Mouse (Mus musculus): Measurements from ENCODE around the gene Ptov1. TPM values are rescaled to one million over a fixed set of nuclear protein-coding genes. Genes with fewer than 3 reads are reported as not detected.

Ptov1 gene
- polyA plus RNA-seq, 1 experiment from 2014 or later, result 454 TPM

- Histone ChIP-seq H3K4me1 (replicated peaks; ENCODE audit: control insufficient read depth, insufficient read depth, low read length) (peaks cover 13% of the 10 kb centered on the region; the same call in 1 of the 2 replicates), H3K9ac (no peak overlapping the region), H3K4me3 (replicated peaks; ENCODE audit: low read length) (no peak overlapping the region), H3K27me3 (ENCODE audit: control insufficient read depth, insufficient read depth, low read length) (no peaks in the 10 kb centered on the region), H3K4me2 (replicated peaks) (no peak overlapping the region), H3K36me3 (replicated peaks; ENCODE audit: control insufficient read depth, insufficient read depth) (peaks cover under 1% of the 10 kb centered on the region; the same call in 1 of the 2 replicates), H3K9me3 (ENCODE audit: control insufficient read depth, low read length) (no peaks in the 10 kb centered on the region), H3K27ac (no peak overlapping the region)
- WGBS, result 32% methylated on average over 7 of the region's 7 CpGs
- no peak; the same call in 1 of the 2 replicates for ATAC-seq (ENCODE audit: low FRiP score)
- no peak for DNase-seq (ENCODE audit: low spot score)
Observed at GRCm38 (mm10) chr7:44823409-44823808, 46.2 kb downstream of the Ptov1 start.

DNA sequence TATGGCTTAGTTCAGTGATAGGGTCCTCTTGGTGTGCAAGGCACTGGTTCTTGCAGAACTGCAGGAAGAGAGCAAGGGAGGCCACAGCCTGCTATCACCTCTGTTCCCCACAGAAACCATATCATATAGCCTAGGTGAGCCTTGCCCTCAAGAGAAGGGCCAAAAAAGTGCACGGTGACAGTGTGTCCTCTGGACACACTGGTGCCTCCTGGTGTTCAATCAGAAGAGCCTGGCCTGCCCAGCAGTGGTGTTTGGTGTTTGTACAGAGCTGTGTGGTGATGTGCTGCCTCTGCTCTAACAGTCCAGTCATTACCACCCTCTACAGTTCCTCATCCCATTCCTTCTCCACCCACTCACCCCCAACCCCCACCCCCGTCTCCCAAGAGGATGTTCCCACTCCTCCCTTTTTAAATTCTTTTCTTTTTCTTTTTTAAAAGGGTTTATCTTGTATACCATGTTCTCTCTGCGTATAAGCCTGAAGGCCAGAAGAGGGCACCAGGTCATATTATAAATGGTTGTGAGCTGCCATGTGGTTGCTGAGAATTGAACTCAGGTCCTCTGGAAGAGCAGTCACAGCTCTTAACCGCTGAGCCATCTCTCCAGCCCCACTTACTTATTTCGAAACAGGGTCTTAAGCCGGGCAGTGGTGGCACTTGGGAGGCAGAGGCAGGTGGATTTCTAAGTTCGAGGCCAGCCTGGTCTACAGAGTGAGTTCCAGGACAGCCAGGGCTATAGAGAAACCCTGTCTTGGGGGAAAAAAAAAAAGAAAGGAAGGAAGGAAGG lies 47.7 kb downstream of the Ptov1 start:
- 89% methylated on average over 7 of the region's 7 CpGs for WGBS
- H3K36me3 ChIP-seq (replicated peaks; ENCODE audit: control insufficient read depth, insufficient read depth), result no peaks in the 10 kb centered on the region
- no peaks in the 10 kb centered on the region for H3K27me3 ChIP-seq (ENCODE audit: control insufficient read depth, insufficient read depth, low read length)
- no peaks in the 10 kb centered on the region for H3K9me3 ChIP-seq (ENCODE audit: control insufficient read depth, low read length)
- DNase-seq (ENCODE audit: low spot score), result no peak
- no peak overlapping the region for H3K4me3 ChIP-seq (replicated peaks; ENCODE audit: low read length)
- H3K27ac ChIP-seq, result no peak overlapping the region
- no peak overlapping the region for H3K9ac ChIP-seq
- peaks cover 29% of the 10 kb centered on the region for H3K4me1 ChIP-seq (replicated peaks; ENCODE audit: control insufficient read depth, insufficient read depth, low read length)
- H3K4me2 ChIP-seq (replicated peaks), result no peak overlapping the region
- no peak for ATAC-seq (ENCODE audit: low FRiP score)

DNA sequence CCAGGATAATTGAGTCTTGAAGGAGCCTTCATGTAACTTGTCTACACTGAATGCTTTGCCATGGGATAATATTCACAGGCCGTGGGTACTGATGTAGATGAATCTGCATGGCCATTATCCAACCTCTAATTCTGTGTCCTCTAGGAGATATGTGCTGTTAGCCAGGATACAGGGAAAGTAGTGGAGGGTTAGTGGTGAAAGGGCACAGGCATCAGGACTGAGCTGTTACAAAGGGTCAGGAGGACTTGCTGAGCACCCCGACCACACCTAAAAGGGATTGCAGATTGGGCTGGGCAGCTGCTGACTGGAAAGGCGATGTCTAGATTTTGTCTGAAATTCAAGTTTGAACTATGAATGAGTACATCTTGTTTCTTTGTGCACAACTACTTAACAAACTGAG lies 49.1 kb downstream of the Ptov1 start:
- Histone ChIP-seq H3K9me3 (ENCODE audit: control insufficient read depth, low read length) (no peaks in the 10 kb centered on the region), H3K36me3 (replicated peaks; ENCODE audit: control insufficient read depth, insufficient read depth) (no peaks in the 10 kb centered on the region), H3K9ac (no peak overlapping the region), H3K27me3 (ENCODE audit: control insufficient read depth, insufficient read depth, low read length) (no peaks in the 10 kb centered on the region), H3K4me1 (replicated peaks; ENCODE audit: control insufficient read depth, insufficient read depth, low read length) (peaks cover 29% of the 10 kb centered on the region), H3K27ac (no peak overlapping the region), H3K4me3 (replicated peaks; ENCODE audit: low read length) (no peak overlapping the region), H3K4me2 (replicated peaks) (no peak overlapping the region)
- ATAC-seq (ENCODE audit: low FRiP score), result no peak
- WGBS, result 85% methylated on average over 3 of the region's 3 CpGs
- no peak for DNase-seq (ENCODE audit: low spot score)

GRCm38 (mm10) chr7:44819863-44820262 lies 49.7 kb downstream of the Ptov1 start:
- Histone ChIP-seq H3K4me2 (replicated peaks) (no peak overlapping the region), H3K4me3 (replicated peaks; ENCODE audit: low read length) (no peak overlapping the region), H3K9me3 (ENCODE audit: control insufficient read depth, low read length) (no peaks in the 10 kb centered on the region), H3K27me3 (ENCODE audit: control insufficient read depth, insufficient read depth, low read length) (no peaks in the 10 kb centered on the region), H3K36me3 (replicated peaks; ENCODE audit: control insufficient read depth, insufficient read depth) (no peaks in the 10 kb centered on the region), H3K4me1 (replicated peaks; ENCODE audit: control insufficient read depth, insufficient read depth, low read length) (peaks cover 35% of the 10 kb centered on the region), H3K27ac (no peak overlapping the region), H3K9ac (no peak overlapping the region)
- DNase-seq (ENCODE audit: low spot score), result no peak
- ATAC-seq (ENCODE audit: low FRiP score), result no peak
- WGBS, result 75% methylated on average over 5 of the region's 5 CpGs

DNA sequence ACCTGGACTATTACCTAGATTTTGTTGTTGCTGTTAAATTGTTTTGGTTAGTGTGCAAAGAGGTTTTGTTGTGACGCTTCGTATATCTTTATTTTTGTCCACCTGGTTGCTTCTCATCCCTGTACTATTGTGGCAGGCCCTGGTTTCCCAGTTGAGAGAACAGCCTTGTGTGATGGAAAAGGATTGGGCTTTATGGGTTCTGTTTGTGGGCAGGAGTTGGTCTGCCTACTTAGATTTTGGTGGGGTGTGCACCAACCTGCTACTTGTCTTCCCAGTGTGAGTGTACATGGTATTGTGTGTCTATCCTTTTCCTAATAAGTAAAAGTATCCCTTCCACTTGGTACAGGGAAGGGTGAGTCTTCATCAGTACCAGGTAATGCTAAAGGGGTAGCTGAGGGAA lies 50.2 kb downstream of the Ptov1 start:
- 90% methylated on average over 2 of the region's 2 CpGs for WGBS
- Histone ChIP-seq H3K4me1 (replicated peaks; ENCODE audit: control insufficient read depth, insufficient read depth, low read length) (peaks cover 36% of the 10 kb centered on the region), H3K9me3 (ENCODE audit: control insufficient read depth, low read length) (no peaks in the 10 kb centered on the region), H3K27ac (no peak overlapping the region), H3K27me3 (ENCODE audit: control insufficient read depth, insufficient read depth, low read length) (no peaks in the 10 kb centered on the region), H3K9ac (no peak overlapping the region), H3K4me3 (replicated peaks; ENCODE audit: low read length) (no peak overlapping the region), H3K36me3 (replicated peaks; ENCODE audit: control insufficient read depth, insufficient read depth) (no peaks in the 10 kb centered on the region), H3K4me2 (replicated peaks) (peak overlapping the region; percentile 67)
- DNase-seq (ENCODE audit: low spot score) (no peak), ATAC-seq (ENCODE audit: low FRiP score) (no peak)

- DNase-seq (ENCODE audit: low spot score), result no peak
- no peaks in the 10 kb centered on the region for H3K27me3 ChIP-seq (ENCODE audit: control insufficient read depth, insufficient read depth, low read length)
- no peak for ATAC-seq (ENCODE audit: low FRiP score)
- peak overlapping the region; percentile 67 for H3K4me2 ChIP-seq (replicated peaks)
- peaks cover 36% of the 10 kb centered on the region for H3K4me1 ChIP-seq (replicated peaks; ENCODE audit: control insufficient read depth, insufficient read depth, low read length)
- 33% methylated on average over 6 of the region's 6 CpGs for WGBS
- no peaks in the 10 kb centered on the region for H3K36me3 ChIP-seq (replicated peaks; ENCODE audit: control insufficient read depth, insufficient read depth)
- peak overlapping the region; percentile 45; the same call in 1 of the 2 replicates for H3K9ac ChIP-seq
- no peaks in the 10 kb centered on the region for H3K9me3 ChIP-seq (ENCODE audit: control insufficient read depth, low read length)
- H3K27ac ChIP-seq, result no peak overlapping the region
- peak overlapping the region; percentile 83; the same call in 1 of the 2 replicates for H3K4me3 ChIP-seq (replicated peaks; ENCODE audit: low read length)
Observed at GRCm38 (mm10) chr7:44818751-44819235, 50.8 kb downstream of the Ptov1 start.

- Histone ChIP-seq H3K9me3 (ENCODE audit: control insufficient read depth, low read length) (no peaks in the 10 kb centered on the region), H3K4me2 (replicated peaks) (peak overlapping the region; percentile 67), H3K4me1 (replicated peaks; ENCODE audit: control insufficient read depth, insufficient read depth, low read length) (peaks cover 36% of the 10 kb centered on the region), H3K27me3 (ENCODE audit: control insufficient read depth, insufficient read depth, low read length) (no peaks in the 10 kb centered on the region), H3K9ac (peak overlapping the region; percentile 80; the same call in 1 of the 2 replicates), H3K27ac (no peak overlapping the region), H3K4me3 (replicated peaks; ENCODE audit: low read length) (peak overlapping the region; percentile 83; the same call in 1 of the 2 replicates), H3K36me3 (replicated peaks; ENCODE audit: control insufficient read depth, insufficient read depth) (no peaks in the 10 kb centered on the region)
- ATAC-seq (ENCODE audit: low FRiP score), result no peak
- 18% methylated on average over 2 of the region's 2 CpGs for WGBS
- DNase-seq (ENCODE audit: low spot score), result no peak
Observed at GRCm38 (mm10) chr7:44818164-44818563, 51.4 kb downstream of the Ptov1 start.

- Histone ChIP-seq H3K4me2 (replicated peaks) (peak overlapping the region; percentile 67), H3K27ac (no peak overlapping the region), H3K4me1 (replicated peaks; ENCODE audit: control insufficient read depth, insufficient read depth, low read length) (peaks cover 36% of the 10 kb centered on the region), H3K36me3 (replicated peaks; ENCODE audit: control insufficient read depth, insufficient read depth) (no peaks in the 10 kb centered on the region), H3K9me3 (ENCODE audit: control insufficient read depth, low read length) (no peaks in the 10 kb centered on the region), H3K4me3 (replicated peaks; ENCODE audit: low read length) (peak overlapping the region; percentile 83), H3K27me3 (ENCODE audit: control insufficient read depth, insufficient read depth, low read length) (no peaks in the 10 kb centered on the region), H3K9ac (peak overlapping the region; percentile 80)
- ATAC-seq (ENCODE audit: low FRiP score) (no peak), DNase-seq (ENCODE audit: low spot score) (no peak)
- 34% methylated on average over 3 of the region's 3 CpGs for WGBS
Observed at GRCm38 (mm10) chr7:44817441-44817840, 52.1 kb downstream of the Ptov1 start.

DNA sequence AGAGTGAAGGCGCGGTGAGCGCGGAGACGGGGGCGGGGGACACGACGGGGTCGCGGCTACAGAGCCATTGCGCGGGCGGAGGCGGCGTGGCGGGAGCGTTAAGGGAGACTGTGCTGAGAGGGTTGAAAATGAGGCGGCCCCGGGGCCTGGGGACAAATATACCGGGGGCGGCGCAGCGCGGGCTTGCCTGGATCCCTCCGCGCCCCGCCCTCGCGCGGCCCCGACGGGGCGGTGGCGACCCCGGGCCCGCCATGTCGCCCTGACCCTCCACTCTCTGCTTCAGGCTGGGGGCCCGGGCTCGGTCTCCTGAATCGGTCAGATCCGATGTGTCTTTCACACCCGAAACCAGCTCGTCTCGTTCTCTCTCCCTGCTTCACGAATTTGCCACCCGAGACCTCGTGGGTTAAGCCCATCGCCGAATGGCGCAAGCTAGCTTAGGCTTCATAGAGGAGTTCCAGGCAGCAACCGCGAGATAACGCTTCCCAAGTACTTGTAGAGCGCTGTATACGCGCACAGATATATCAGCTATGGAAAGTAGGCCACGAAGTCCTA lies 53.0 kb downstream of the Ptov1 start, which contains the start of gene Atf5:
Atf5 (minus strand) TSS at position 189 of the 552 bp plus-strand sequence.
- Histone ChIP-seq H3K9ac (peak within 1 kb of the TSS; percentile 80), H3K4me2 (replicated peaks) (peak within 1 kb of the TSS; percentile 67), H3K27ac (peak within 1 kb of the TSS; percentile 90), H3K4me3 (replicated peaks; ENCODE audit: low read length) (peak within 1 kb of the TSS; percentile 83), H3K36me3 (replicated peaks; ENCODE audit: control insufficient read depth, insufficient read depth) (no peaks in the 10 kb centered on the region), H3K9me3 (ENCODE audit: control insufficient read depth, low read length) (no peaks in the 10 kb centered on the region), H3K27me3 (ENCODE audit: control insufficient read depth, insufficient read depth, low read length) (no peaks in the 10 kb centered on the region), H3K4me1 (replicated peaks; ENCODE audit: control insufficient read depth, insufficient read depth, low read length) (peaks cover 36% of the 10 kb centered on the region)
- WGBS, result 0% methylated on average over 36 of the region's 57 CpGs
- DNase-seq (ENCODE audit: low spot score), result peak; percentile 47
- ATAC-seq (ENCODE audit: low FRiP score), result peak; percentile 22
